Mouse (Mus musculus): ENCODE data around the gene Capzb.
A peak's percentile ranks its signal among the peaks of the same experiment; 100 is the strongest.

DNA sequence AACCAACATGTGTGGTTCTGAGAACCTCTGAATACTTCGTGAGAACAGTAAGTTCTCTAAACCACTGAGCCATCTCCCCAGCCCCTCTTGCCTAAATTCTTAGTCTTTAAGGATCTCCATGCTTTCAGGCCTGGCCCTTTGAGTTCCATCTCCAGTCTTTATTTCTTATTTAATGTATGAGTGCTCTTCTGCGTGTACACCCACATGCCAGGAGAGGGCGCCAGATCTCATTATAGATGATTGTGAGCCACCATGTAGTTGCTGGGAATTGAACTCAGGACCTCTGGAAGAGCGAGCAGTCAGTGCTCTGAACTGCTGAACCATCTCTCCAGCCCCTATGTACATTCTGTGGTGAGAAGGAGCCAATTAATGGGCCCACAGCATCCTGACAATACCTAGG, 119.9 kb downstream of the Capzb start:
- TF ChIP-seq CTCF (conservative IDR thresholded peaks at IDR 0.05; ENCODE audit: low read length) (peak; percentile 54), NANOG (IDR thresholded peaks at IDR 0.05; ENCODE audit: borderline replicate concordance, low read length) (no peak)
